Mouse (Mus musculus) thymus, postnatal 14 days (tissue): ENCODE measurements around the gene Rara.

Source experiments
- DNase-seq: peaks from one replicate; pipeline ENCODE4 v3.0.0; 2021

Rara gene

GRCm38 (mm10) chr11:98953835-98954320 is 26.3 kb downstream of the Rara start:
- DNase-seq, result no peak

GRCm38 (mm10) chr11:98954373-98954772 is 26.8 kb downstream of the Rara start:
- DNase-seq, result peak; percentile 77

- peak; percentile 21 for DNase-seq
These were observed 27.4 kb downstream of the Rara start for GRCm38 (mm10) chr11:98954801-98955706.

- DNase-seq, result peak; percentile 33
These were observed 28.2 kb downstream of the Rara start for GRCm38 (mm10) chr11:98955707-98956235.

GRCm38 (mm10) chr11:98956340-98956739 is 28.7 kb downstream of the Rara start:
- no peak for DNase-seq

GRCm38 (mm10) chr11:98959437-98960312 is 32.1 kb downstream of the Rara start:
- peak; percentile 88 for DNase-seq

- DNase-seq, result peak; percentile 94
These were observed 32.8 kb downstream of the Rara start for GRCm38 (mm10) chr11:98960313-98960906.

GRCm38 (mm10) chr11:98961051-98961592 is 33.5 kb downstream of the Rara start:
- DNase-seq, result peak; percentile 32

- peak; percentile 75 for DNase-seq
These were observed 34.1 kb downstream of the Rara start for GRCm38 (mm10) chr11:98961766-98962165.

- DNase-seq, result peak; percentile 38
These were observed 34.9 kb downstream of the Rara start for GRCm38 (mm10) chr11:98962421-98963095.

GRCm38 (mm10) chr11:98963191-98964021 is 35.8 kb downstream of the Rara start:
- DNase-seq, result peak; percentile 86

- DNase-seq, result no peak
These were observed 36.6 kb downstream of the Rara start for GRCm38 (mm10) chr11:98964201-98964615.

- peak; percentile 81 for DNase-seq
These were observed 37.2 kb downstream of the Rara start for GRCm38 (mm10) chr11:98964616-98965415.

- peak; percentile 43 for DNase-seq
These were observed 37.9 kb downstream of the Rara start for GRCm38 (mm10) chr11:98965416-98966077.

GRCm38 (mm10) chr11:98966499-98967141 is 39.0 kb downstream of the Rara start:
- DNase-seq, result peak; percentile 49

- no peak for DNase-seq
These were observed 40.5 kb downstream of the Rara start for GRCm38 (mm10) chr11:98968079-98968478.

GRCm38 (mm10) chr11:98968716-98969495 is 41.3 kb downstream of the Rara start:
- peak; percentile 32 for DNase-seq

- DNase-seq, result no peak
These were observed 41.9 kb downstream of the Rara start for GRCm38 (mm10) chr11:98969496-98969927.
